Mouse (Mus musculus): ENCODE data around the gene Agap2. TPM values are rescaled to one million over a fixed set of nuclear protein-coding genes. Genes with fewer than 3 reads are reported as not detected.

Agap2 gene
- polyA plus RNA-seq, 1 experiment, result 5.2 TPM

DNA sequence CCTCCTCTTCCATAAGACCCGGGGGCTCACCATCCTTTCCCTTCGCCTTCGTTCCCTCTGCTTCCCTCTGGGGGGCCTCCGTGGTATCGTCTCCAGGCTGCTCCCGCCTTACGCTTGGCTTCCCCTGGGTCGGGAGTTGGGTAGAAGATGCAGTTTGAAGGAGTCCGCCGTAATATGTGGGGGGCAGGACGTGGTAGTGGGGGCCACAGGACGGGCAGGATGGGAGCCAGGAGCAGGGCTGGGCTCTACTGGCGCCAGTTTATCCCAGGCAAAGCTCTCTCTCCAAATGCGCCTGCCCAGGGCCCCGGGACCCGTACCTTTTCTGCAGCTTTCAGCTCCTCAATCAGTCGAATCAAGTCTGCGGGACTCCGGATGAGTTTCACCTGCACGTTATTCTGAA, 23.4 kb downstream of the Agap2 start:
- no peak for DNase-seq
- 85% methylated on average over 20 of the region's 20 CpGs for WGBS
- H3K4me3 ChIP-seq (replicated peaks; ENCODE audit: extremely low read depth, low read depth, low read length), result no peak overlapping the region
- no peak for TF ChIP-seq CTCF (IDR thresholded peaks at IDR 0.05; ENCODE audit: insufficient read depth, low read length)
- no peak for TF ChIP-seq POLR2A (IDR thresholded peaks at IDR 0.05; ENCODE audit: borderline replicate concordance, extremely low read depth, low read depth, low read length)
- H3K4me1 ChIP-seq (ENCODE audit: control insufficient read depth, insufficient read depth, low read length), result no peaks in the 10 kb centered on the region

DNA sequence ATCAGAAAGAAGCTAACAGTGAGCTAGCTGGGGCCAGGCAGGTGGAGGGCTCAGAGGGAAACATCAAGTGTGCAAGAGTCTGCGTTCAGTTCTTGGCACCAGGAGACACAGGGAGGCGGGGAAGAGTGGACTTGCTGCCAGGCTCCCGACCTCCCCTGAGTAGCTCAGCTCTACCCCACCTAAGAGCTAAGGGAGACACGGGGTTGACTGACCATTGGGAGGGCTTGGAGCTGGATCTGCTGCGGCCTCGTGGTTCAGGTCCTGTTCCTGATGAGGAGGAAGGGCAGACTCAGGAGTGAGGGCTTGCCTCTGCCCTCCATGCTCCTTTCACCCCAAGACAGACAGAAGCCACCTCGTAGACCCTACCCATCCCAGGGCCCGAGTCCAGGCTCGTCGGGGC, 24.1 kb downstream of the Agap2 start:
- H3K4me3 ChIP-seq (replicated peaks; ENCODE audit: extremely low read depth, low read depth, low read length), result no peak overlapping the region
- WGBS, result 78% methylated on average over 10 of the region's 10 CpGs
- TF ChIP-seq POLR2A (IDR thresholded peaks at IDR 0.05; ENCODE audit: borderline replicate concordance, extremely low read depth, low read depth, low read length), result no peak
- no peak for TF ChIP-seq CTCF (IDR thresholded peaks at IDR 0.05; ENCODE audit: insufficient read depth, low read length)
- H3K4me1 ChIP-seq (ENCODE audit: control insufficient read depth, insufficient read depth, low read length), result no peaks in the 10 kb centered on the region
- DNase-seq, result no peak

DNA sequence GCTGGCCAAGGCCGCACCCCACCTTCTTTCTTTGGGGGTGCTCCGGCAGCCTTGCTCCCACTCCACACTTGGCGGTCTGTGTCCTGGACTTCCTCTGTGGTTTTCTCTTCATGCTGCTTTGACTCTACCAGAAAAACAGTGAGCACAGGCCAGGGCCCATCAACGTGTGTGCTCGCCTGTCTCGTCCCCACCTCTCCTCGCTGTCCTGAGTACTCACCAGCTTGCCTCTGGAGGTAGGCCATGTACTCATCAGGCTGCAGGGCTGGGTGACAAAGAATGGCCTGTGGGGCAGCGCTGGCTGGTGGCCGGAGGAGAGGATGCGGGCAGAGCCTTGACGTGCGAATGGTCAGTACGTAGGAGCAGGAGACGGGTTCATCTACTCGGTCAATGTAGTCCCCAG, 24.8 kb downstream of the Agap2 start:
- H3K4me3 ChIP-seq (replicated peaks; ENCODE audit: extremely low read depth, low read depth, low read length), result no peak overlapping the region
- TF ChIP-seq POLR2A (IDR thresholded peaks at IDR 0.05; ENCODE audit: borderline replicate concordance, extremely low read depth, low read depth, low read length) (no peak), CTCF (IDR thresholded peaks at IDR 0.05; ENCODE audit: insufficient read depth, low read length) (no peak)
- DNase-seq, result no peak
- H3K4me1 ChIP-seq (ENCODE audit: control insufficient read depth, insufficient read depth, low read length), result no peaks in the 10 kb centered on the region
- 88% methylated on average over 15 of the region's 15 CpGs for WGBS

DNA sequence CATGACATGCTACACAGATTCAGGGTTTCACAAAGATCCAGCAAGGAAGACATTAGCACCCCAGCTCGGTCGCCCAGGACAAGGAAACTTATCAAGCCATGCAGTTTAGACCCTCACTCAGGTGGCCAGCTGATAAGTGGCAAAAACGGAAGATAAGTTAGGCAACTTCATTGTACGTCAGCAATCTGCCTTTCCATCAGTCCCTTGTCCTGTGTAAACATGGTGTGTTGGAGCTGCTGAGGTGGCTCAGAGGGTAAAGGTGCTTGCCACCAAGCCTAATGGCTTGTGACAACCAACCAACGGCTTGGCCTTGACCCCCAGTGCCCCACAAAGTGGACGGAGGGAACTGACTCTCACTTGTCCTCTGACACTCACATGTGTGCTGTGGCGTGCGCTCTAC, 25.3 kb downstream of the Agap2 start:
- DNase-seq, result no peak
- Histone ChIP-seq H3K4me3 (replicated peaks; ENCODE audit: extremely low read depth, low read depth, low read length) (no peak overlapping the region), H3K4me1 (ENCODE audit: control insufficient read depth, insufficient read depth, low read length) (no peaks in the 10 kb centered on the region)
- 77% methylated on average over 8 of the region's 8 CpGs for WGBS
- TF ChIP-seq POLR2A (IDR thresholded peaks at IDR 0.05; ENCODE audit: borderline replicate concordance, extremely low read depth, low read depth, low read length), result no peak
- TF ChIP-seq CTCF (IDR thresholded peaks at IDR 0.05; ENCODE audit: insufficient read depth, low read length), result no peak

DNA sequence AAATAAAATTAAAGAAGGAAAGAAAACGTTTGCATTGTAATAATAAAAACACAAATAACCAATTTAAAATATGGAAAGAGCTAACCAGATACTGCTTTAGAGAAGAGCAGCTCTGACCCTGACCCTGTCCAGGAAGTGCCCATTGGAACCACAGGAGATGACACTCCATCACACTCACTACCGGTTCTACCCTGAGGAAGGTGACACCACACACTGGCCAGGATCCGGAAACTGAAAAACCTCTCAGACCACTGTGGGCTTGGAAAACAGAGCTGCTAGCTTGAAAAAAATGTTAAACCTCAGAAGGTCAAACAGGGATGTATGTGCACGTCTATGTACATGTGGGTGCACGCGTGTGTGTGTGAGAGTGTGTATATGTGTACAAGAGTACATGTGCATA, 26.1 kb downstream of the Agap2 start:
- no peak for DNase-seq
- Histone ChIP-seq H3K4me1 (ENCODE audit: control insufficient read depth, insufficient read depth, low read length) (no peaks in the 10 kb centered on the region), H3K4me3 (replicated peaks; ENCODE audit: extremely low read depth, low read depth, low read length) (no peak overlapping the region)
- TF ChIP-seq CTCF (IDR thresholded peaks at IDR 0.05; ENCODE audit: insufficient read depth, low read length) (no peak), POLR2A (IDR thresholded peaks at IDR 0.05; ENCODE audit: borderline replicate concordance, extremely low read depth, low read depth, low read length) (no peak)
- 77% methylated on average over 6 of the region's 6 CpGs for WGBS

DNA sequence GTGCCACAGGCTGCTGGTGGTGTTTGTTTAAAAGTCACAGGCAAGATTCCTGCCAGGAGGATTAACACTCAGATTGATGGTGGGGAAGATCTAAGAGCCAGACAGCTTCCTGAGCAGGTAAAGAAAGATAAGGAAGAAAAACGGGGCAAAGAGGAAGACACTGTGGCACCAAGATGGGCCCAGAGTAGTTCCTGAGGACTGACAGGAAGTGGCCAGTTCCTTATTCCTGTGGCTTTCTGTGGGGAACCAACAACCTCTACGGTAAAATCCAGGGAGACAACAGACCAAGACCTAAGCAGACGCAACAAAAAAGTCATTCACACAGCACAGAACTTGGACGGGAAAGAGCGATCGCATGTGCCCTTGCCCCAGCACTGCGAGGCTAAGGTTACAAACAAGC, 28.5 kb downstream of the Agap2 start:
- 46% methylated on average over 7 of the region's 7 CpGs for WGBS
- TF ChIP-seq POLR2A (IDR thresholded peaks at IDR 0.05; ENCODE audit: borderline replicate concordance, extremely low read depth, low read depth, low read length) (no peak), CTCF (IDR thresholded peaks at IDR 0.05; ENCODE audit: insufficient read depth, low read length) (no peak)
- Histone ChIP-seq H3K4me1 (ENCODE audit: control insufficient read depth, insufficient read depth, low read length) (no peaks in the 10 kb centered on the region), H3K4me3 (replicated peaks; ENCODE audit: extremely low read depth, low read depth, low read length) (no peak overlapping the region)
- no peak for DNase-seq

DNA sequence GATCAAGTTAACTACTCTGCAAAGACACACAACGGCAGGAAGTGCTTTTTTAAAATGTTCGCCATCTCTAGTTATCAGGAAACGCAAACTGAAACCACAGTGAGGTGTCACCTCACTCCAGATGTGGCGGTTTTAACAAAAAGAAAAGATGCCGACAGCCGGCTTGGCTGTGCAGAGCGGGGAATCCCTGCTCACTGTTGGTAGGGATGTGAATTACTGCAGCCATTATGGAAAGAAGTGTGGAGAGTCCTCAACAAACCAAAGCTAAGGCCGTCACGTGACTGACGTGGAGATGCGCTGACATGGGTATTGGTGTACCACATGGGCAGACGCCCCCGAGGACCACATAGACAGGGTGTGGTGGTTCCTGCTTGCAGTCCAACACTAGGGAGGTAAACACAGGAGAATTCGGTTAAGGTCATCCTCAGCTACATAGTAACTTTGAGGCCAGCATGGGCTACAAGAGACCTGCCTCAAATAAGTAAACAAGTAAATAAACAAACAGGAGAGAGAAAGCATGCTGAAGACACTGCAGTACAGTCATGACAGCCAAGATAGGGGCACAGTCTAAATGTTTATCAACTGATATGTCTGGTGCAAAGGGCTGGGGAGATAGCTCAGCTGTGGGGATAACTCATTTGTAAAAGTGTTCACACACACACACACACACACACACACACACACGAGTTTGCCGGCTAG, 32.6 kb downstream of the Agap2 start:
- TF ChIP-seq CTCF (IDR thresholded peaks at IDR 0.05; ENCODE audit: insufficient read depth, low read length) (no peak), POLR2A (IDR thresholded peaks at IDR 0.05; ENCODE audit: borderline replicate concordance, extremely low read depth, low read depth, low read length) (no peak)
- no peak overlapping the region for H3K4me3 ChIP-seq (replicated peaks; ENCODE audit: extremely low read depth, low read depth, low read length)
- no peak for DNase-seq
- 74% methylated on average over 16 of the region's 16 CpGs for WGBS
- H3K4me1 ChIP-seq (ENCODE audit: control insufficient read depth, insufficient read depth, low read length), result no peaks in the 10 kb centered on the region

DNA sequence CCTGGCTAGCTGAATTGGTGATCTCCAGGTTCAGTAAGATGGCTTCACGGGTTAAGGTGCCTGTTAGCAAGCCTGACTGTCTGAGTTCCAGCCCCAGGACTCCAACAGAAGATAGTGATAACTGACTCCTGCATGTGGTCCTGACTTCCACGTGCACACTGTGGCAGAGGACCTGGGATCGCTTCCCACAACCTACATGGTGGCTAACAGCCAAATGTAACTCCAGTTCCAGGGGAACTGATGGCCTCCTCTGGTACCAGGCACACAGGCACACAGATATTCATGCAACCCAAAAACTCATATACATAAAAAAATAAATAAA, 33.1 kb downstream of the Agap2 start:
- H3K4me1 ChIP-seq (ENCODE audit: control insufficient read depth, insufficient read depth, low read length), result no peaks in the 10 kb centered on the region
- H3K4me3 ChIP-seq (replicated peaks; ENCODE audit: extremely low read depth, low read depth, low read length), result no peak overlapping the region
- WGBS, result 73% methylated on average over 3 of the region's 3 CpGs
- TF ChIP-seq POLR2A (IDR thresholded peaks at IDR 0.05; ENCODE audit: borderline replicate concordance, extremely low read depth, low read depth, low read length) (no peak), CTCF (IDR thresholded peaks at IDR 0.05; ENCODE audit: insufficient read depth, low read length) (no peak)
- DNase-seq, result no peak

DNA sequence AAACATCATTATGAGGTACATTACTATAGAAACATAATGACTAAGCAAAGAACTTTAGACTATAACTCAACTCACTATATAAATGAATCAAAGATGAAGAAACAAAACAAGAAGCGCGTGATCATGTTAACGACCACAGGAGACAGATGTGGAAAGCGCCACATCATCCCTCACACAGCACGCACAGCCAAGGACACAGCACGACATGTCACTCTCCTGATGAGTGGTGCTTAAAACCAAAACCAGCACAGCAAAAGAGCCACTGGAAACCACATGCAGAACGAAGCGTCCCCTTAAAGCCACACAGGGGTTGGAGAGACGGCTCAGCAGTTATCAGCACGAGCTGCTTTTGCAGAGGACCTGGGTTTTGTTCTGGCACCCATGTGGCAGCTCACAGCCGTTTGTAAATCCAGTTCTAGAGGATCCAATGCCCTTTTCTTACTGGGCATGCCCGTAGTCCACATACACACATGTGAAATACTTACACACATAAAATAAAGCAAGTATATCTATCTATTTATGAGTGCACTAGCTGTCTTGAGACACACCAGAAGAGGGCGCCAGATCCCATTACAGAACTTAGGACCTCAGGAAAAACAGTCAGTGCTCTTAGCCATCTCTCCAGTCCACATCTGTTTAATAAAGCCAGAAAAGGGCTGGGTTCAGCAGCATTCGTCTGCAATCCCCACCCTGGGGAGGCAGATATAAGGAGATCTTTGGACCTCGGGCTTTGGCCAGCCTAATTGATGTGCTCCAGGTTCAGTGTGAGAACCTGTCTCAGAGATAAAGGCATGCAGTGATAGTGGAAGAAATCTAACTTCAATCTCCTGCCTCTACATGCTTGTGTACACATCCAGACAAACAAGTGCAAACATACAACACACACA, 36.2 kb downstream of the Agap2 start:
- no peak for TF ChIP-seq POLR2A (IDR thresholded peaks at IDR 0.05; ENCODE audit: borderline replicate concordance, extremely low read depth, low read depth, low read length)
- no peak for TF ChIP-seq CTCF (IDR thresholded peaks at IDR 0.05; ENCODE audit: insufficient read depth, low read length)
- WGBS, result 85% methylated on average over 15 of the region's 15 CpGs
- no peak for DNase-seq
- Histone ChIP-seq H3K4me1 (ENCODE audit: control insufficient read depth, insufficient read depth, low read length) (no peaks in the 10 kb centered on the region), H3K4me3 (replicated peaks; ENCODE audit: extremely low read depth, low read depth, low read length) (no peak overlapping the region)

DNA sequence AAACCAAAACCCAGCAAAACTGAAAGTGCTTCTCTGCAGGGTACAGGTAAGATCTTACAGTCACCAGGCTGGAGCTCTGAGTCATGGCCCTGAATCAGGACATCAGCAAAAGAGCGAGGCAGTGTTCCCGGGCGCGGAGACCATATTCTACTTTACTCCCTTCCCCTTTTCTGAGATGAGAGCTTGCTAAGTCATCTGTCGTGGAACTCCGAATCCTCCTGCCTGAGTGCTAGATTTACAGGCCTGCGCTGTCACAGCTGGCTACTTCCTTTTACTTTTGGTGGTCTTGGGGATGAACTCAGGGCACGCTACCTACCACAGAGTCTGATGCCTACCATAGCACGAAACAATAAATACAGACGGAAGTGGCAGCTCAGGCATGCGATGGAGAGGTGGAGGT, 39.3 kb downstream of the Agap2 start:
- 86% methylated on average over 11 of the region's 11 CpGs for WGBS
- no peak for TF ChIP-seq POLR2A (IDR thresholded peaks at IDR 0.05; ENCODE audit: borderline replicate concordance, extremely low read depth, low read depth, low read length)
- TF ChIP-seq CTCF (IDR thresholded peaks at IDR 0.05; ENCODE audit: insufficient read depth, low read length), result no peak
- H3K4me1 ChIP-seq (ENCODE audit: control insufficient read depth, insufficient read depth, low read length), result no peaks in the 10 kb centered on the region
- DNase-seq, result no peak
- no peak overlapping the region for H3K4me3 ChIP-seq (replicated peaks; ENCODE audit: extremely low read depth, low read depth, low read length)

All from lung, adult 2 months (tissue).